Mouse (Mus musculus): Measurements from ENCODE around the gene Bbc3.
"Not testable (repeated sequence)": the region's sequence is repeated elsewhere in the genome, so short reads cannot be mapped to it uniquely, and the experiment has no call there.

Bbc3 gene

GRCm38 (mm10) chr7:16308093-16308492 lies at the start of gene Bbc3:
TSS of gene Bbc3 (plus strand) at chr7:16308393.
- not testable (repeated sequence) for DNase-seq (ENCODE audit: low spot score)

DNA sequence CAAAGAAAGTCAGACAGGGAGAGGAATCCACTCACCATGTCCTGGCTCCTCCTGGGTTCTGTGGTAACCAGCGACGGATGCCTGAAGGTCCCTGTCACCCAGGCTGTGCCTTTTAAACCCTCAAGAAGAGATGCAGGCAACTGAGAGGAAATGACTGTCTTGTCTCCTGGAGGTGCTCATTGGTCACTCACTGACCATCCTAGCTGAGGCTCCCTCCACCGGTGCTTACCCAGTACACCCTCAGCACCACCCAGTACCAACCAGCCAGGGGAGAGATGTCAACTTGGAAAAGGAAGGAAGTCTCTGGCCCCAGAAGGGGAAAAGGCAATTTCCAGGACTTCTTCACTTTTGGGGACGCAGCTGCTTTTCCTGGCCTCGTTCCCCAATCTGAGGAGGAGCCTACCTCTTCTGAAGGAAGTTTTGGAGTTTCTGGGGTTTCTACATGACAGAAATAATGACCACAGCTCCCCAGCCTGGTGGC lies 49.0 kb upstream of the Bbc3 start, which contains the start of gene C5ar1:
Gene C5ar1 (minus strand): TSS at position 431 of the 481 bp plus-strand sequence.
- DNase-seq (ENCODE audit: low spot score): no peak

- DNase-seq (ENCODE audit: low spot score): no peak
Measured at GRCm38 (mm10) chr7:16261097-16261496, 47.1 kb upstream of the Bbc3 start.

DNA sequence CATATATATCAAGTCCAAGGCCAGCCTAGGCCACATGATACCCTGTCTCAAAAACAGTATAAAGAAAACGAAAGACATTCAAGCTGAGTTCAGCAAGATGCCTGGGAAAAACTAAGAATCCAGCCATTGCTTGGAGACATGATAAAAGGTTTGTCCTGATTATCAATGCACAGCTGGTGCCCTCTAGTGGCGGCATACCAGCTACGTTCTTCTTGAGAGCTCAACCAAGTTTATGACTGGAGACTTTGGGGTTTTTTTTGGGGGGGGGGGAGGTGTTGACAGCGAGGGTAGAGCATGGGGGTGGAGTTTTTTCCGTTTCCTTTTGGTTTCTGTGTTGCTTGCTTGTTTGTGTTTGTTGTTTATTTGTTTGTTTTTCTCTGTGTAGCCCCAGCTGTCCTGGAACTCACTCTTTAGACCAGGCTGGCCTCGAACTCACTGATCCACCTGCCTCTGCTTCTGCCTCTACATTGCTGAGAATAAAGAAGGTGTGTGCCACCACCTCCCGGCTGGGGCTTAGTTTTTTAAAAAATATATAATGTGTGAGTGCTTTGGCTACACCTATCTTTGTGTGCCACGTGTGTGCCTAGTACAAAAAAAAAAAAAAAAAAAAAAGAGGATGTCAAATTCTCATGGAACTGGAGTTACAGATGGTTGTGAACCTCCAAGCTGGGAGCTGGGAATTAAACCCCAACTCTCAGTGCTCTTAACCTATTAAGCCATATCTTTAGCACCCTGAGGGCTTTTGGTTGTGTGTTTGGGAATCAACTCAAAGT lies 45.0 kb upstream of the Bbc3 start:
- peak; percentile 71 for DNase-seq (ENCODE audit: low spot score)

DNA sequence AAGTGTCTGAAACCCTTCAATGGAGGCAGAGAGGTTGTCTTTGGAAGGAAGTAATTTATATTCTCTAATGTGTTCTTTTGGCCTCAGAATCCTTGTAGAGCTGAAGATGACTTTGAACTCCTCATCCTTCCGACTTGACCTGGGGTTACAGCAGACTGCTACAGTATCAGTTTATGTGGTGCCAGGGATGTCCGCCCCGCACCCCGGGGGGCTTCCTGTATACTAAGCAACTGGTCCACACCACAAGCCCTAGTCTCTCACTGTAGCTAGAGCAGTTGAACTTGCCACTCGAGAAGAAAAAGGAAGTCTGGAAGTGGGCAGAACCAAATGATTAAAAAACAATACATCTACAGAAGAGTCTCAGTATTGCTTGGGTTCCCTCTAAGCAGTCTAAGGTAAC lies 44.4 kb upstream of the Bbc3 start:
- no peak for DNase-seq (ENCODE audit: low spot score)

DNA sequence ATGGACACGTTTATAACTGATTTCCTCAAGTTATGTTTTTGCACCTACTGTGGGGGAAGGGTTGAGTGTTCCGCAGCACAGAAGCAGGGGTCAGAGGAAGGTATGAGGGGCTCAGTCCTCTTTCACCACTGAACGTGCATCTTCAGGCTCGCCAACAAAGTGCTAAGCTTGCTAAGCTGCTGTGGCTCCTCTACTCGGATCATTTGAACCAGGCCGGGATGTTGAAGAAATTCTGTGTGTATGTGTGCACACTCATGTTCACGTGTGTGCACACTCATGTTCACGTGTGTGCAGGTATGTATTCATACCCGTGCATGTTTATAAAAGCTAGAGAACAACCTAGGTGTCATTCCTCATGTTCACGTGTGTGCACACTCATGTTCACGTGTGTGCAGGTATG lies 42.3 kb upstream of the Bbc3 start:
- DNase-seq (ENCODE audit: low spot score): no peak

GRCm38 (mm10) chr7:16266593-16266992 lies 41.6 kb upstream of the Bbc3 start:
- DNase-seq (ENCODE audit: low spot score): not testable (repeated sequence)

DNA sequence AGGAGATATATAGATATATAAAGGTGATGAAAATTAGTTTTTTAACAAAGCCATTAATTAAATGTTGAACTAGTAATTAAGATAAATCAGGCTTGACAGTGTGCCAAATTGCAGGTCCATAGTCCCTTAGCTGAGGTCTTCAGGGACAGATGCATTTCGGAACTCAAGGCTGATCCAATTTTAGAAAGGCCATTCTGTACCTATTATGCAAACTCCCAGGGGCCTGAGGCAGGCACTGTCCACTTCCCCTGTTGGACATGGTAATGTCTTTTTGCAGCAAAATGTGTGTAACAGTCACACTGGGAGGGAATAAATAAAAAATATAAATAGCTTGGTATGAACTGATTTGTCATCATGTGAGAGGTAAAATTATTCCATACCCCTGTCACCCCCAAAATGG lies 37.1 kb upstream of the Bbc3 start:
- no peak for DNase-seq (ENCODE audit: low spot score)

DNA sequence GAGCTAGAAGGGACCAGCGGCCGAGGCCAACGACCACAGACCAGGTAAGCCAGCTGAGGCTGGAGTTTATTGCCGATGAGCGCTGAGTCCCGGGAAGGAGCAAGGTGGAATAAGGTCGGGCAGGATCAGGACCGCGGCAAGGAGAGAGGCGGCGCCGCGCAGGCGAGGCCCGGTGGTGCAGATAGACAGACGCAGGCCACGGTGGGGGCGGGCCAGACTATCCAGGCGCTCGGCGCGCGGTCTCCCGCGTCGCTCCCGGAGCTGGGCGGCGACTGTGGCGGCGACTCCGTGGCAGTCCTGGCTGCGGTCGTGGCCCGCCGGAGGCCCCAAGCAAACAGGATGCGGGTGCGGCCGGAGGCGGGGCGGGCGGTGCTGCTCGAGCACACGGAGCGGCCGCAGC lies 35.5 kb upstream of the Bbc3 start:
- DNase-seq (ENCODE audit: low spot score): peak; percentile 76

- DNase-seq (ENCODE audit: low spot score): peak; percentile 83
Measured at GRCm38 (mm10) chr7:16273081-16273765, 35.0 kb upstream of the Bbc3 start, which contains the start of gene Inafm1. TSS of gene Inafm1 (minus strand) at chr7:16273617.

GRCm38 (mm10) chr7:16273766-16274140 lies 34.4 kb upstream of the Bbc3 start:
- peak; percentile 74 for DNase-seq (ENCODE audit: low spot score)

DNA sequence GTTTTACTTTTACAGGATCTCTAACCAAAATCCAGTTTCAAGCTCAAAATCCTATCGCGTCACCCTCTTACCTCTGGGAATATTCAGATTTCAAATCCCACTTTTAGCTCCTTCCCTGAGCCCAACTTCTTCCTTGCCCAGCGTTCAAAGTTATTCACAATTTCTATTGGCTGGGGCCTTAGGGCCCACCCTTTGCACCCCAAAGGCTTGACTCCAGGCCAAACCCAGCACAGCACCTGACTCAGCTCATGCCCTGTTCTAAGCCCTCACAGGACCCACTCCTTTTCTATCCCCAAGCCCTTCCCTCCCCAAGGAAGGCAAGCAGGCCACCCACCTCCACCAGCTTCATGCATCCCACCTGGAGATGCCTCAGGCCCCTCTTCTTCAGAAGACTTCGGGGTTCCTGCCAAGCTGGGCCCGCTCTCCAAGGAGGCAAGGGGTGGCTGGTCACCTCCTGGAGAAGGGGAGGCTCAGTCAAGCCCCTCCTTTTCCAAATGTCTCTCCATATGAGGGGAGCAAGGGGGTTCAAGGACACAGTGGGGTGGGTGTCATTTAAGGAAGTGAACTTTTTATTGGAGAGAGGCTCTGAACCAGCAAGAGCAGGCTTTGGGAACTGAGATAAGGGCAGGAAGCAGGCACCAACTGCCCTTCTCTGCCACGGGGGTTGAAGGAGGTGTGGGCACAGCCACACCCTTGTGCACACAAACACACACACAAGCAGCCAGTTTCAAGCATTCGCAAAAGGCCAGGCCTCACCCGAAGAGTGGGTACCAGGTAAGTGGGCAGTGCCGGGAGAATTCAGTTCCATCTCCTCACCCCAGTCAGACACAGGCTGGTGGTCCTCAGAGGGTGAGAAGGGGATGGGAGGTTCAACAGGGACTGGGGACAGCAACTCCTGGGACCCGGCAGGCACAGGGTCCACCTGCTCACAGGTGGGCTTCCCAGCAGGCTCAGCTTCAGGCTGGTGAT lies 33.0 kb upstream of the Bbc3 start:
- DNase-seq (ENCODE audit: low spot score): no peak

DNA sequence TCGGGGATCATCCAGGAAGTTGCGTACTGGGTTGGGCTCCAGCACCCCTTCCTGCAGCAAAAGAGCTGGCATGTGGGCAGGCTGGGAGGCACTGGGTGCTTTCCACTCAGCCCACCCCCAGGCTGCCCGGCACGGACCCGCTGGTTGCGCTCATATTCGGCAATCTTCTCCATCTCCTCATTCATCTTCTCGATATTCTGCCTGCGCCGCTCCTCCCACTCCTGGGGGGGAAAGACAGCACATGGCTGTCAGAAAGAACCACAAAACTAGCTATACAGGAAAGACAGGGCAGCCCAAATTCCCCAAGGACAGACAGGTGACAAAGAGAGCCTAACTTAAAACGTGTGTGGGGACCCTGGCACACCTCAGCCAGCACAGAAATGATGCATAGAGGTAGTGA lies 27.5 kb upstream of the Bbc3 start:
- no peak for DNase-seq (ENCODE audit: low spot score)

GRCm38 (mm10) chr7:16282334-16282733 lies 25.9 kb upstream of the Bbc3 start:
- no peak for DNase-seq (ENCODE audit: low spot score)

GRCm38 (mm10) chr7:16284001-16284400 lies 24.2 kb upstream of the Bbc3 start:
- no peak for DNase-seq (ENCODE audit: low spot score)

- no peak for DNase-seq (ENCODE audit: low spot score)
Measured at GRCm38 (mm10) chr7:16284904-16285303, 23.3 kb upstream of the Bbc3 start.

DNA sequence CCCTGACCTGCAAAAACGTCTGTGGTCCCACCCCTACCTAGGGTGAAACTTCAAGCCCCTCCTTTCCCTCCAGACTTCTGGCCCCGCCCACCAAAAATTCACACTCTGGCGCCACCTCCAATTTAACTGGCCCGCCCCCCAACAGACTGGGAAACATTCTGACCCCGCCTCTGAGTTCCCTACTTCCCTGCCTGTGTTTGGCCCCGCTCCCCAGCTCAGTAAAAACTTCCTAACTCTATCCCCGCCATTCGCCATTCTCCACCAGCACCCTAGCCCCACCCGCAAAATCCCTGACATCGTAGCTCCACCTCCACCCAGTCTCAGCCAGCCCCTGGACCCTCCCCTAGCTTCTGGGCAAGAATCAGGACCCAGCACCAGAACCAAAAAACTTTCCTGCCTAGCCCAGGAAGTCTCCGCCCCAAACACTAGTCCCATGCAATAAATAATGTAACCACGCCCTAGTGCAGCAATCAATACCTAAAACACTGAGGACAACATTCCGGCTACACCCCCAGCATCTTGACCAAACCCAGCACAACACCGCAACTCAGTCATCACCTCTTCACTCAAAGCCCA lies 22.7 kb upstream of the Bbc3 start:
- peak; percentile 75 for DNase-seq (ENCODE audit: low spot score)

DNA sequence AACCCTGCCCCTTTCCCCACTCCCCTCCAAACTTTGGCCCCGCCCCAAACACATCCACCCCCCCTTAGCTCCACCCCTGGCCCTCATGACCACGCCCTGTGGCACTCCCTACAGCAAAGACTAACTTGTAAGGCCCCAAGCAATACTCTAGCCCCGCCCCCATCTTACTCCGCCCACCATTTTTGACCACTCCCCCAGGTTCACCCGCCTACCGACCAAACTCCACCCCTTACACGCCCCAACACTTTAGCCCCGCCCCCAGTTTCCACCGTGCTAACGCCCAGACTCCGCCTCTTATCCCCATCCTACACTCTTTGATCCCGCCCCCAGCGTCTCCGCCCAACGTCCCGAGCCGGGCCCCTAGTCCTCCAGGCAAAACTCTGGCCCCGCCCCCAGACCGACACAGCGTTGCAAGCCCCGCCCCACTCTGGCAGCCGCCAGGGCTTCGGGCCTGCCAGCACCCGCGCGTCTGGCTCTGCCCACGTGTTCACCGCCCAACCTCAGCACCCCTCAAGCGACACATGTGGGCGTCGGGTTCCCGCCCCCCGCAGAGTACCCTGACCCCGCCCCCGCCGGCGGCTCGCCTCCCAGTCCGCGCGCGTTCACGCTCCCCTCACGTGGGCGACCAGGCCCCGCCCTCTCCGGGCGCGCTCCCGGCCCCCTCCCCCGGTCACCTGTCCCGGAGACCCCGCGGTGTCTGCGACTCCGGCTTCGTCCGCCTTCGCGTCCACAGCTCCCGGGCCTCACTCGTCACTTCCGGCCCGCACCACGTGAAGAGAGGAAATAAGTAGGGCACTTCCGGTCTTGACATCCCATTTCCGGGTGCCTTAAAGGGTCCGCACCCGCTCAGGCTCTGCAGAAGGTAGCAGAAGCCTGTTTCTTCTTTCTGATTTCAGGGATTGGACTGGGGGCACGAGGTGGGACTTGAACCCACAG lies 21.9 kb upstream of the Bbc3 start, which contains the start of gene Ccdc9:
Gene Ccdc9 (minus strand): TSS at position 770 of the 936 bp plus-strand sequence.
- peak; percentile 100 for DNase-seq (ENCODE audit: low spot score)

DNA sequence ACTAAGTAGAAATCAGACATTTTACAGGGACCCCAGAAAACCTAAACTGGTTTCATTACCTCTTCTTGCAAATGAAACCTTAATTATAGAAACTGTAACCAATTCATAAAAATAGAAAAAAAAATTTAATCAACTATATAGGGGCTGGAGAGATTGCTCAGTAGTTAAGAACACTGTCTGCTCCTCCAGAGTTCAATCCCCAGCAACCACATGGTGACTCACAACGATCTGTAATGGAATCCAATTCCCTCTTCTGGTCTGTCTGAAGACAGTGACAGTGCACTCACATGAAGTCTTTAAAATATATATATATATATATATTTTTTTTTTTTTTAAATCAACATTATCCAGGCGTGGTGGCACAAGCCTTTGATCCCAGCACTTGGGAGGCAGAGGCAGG lies 21.2 kb upstream of the Bbc3 start:
- no peak for DNase-seq (ENCODE audit: low spot score)

DNA sequence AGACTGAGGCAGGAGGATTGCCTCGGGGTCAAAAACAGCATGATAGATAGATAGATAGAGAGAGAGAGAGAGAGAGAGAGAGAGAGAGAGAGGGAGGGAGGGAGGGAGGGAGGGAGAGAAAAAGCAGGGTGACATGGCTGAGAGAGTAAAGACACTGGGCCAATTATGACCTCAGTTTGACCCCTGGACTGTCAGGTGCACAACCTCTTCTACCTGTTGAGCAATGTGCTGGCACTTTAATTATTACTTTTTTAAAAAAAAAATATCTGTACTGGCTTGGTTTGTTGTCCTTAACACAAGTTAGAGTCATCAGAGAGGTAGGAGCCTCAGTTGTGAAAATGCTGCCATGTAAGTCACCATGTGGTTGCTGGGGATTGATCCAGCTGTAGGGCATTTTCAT lies 20.4 kb upstream of the Bbc3 start:
- no peak for DNase-seq (ENCODE audit: low spot score)

DNA sequence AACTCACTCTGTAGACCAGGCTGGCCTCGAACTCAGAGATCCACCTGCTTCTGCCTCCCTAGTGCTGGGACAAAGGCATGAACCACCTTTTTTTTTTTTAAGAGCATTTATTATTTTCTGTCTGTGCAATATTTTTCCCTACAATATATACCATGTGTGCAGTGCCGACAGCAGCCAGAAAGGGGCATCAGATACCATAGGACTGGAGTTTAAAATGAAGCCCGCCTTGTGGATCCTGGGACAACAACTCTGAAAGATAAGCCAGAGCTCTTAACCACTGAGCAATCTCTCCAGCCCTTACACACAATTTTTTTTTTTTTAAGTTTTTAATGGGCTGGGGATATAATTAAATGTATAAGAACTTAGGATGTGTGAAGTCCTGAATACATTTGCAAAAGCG lies 13.8 kb upstream of the Bbc3 start:
- DNase-seq (ENCODE audit: low spot score): no peak
